Mouse (Mus musculus) adrenal gland, adult 8-10 months (tissue): Measurements from ENCODE around the gene Map2k2. TPM values are rescaled to one million over a fixed set of nuclear protein-coding genes. Genes with fewer than 3 reads are reported as not detected.
"Not testable (repeated sequence)": the region's sequence is repeated elsewhere in the genome, so short reads cannot be mapped to it uniquely, and the experiment has no call there.

Experiments used
- DNase-seq: peaks from one replicate; pipeline ENCODE4 v3.0.0; 2022
- total RNA-seq, 4 experiments: library from RNA; stranded (reverse); gene quantifications; 2 replicates each; pipeline ENCODE4 v1.2.4; 2022

Gene Map2k2
- 100 to 1,000 TPM; 169 to 227 (median 204) TPM for total RNA-seq

- DNase-seq = peak; percentile 94
Measured at GRCm38 (mm10) chr10:81105565-81106112, at the start of gene Map2k2. Gene Map2k2, plus strand, starts transcription at chr10:81105915.

GRCm38 (mm10) chr10:81057406-81058130 lies 48.1 kb upstream of the Map2k2 start:
- no peak for DNase-seq

- DNase-seq = no peak
Measured at GRCm38 (mm10) chr10:81058896-81059295, 46.8 kb upstream of the Map2k2 start.

GRCm38 (mm10) chr10:81059603-81060543 lies 45.8 kb upstream of the Map2k2 start, which contains the start of gene Sgta:
Gene Sgta, minus strand, starts transcription at chr10:81060181.
- DNase-seq = peak; percentile 100

GRCm38 (mm10) chr10:81062710-81063109 lies 43.0 kb upstream of the Map2k2 start:
- no peak for DNase-seq

GRCm38 (mm10) chr10:81064519-81064918 lies 41.2 kb upstream of the Map2k2 start:
- not testable (repeated sequence) for DNase-seq

GRCm38 (mm10) chr10:81068706-81069105 lies 37.0 kb upstream of the Map2k2 start:
- DNase-seq = no peak

GRCm38 (mm10) chr10:81069836-81070235 lies 35.9 kb upstream of the Map2k2 start, which contains the start of gene Thop1:
Gene Thop1, plus strand, starts transcription at chr10:81070035.
- peak; percentile 98 for DNase-seq

- no peak for DNase-seq
Measured at GRCm38 (mm10) chr10:81072290-81072689, 33.4 kb upstream of the Map2k2 start.

GRCm38 (mm10) chr10:81073464-81073863 lies 32.3 kb upstream of the Map2k2 start:
- DNase-seq = no peak

GRCm38 (mm10) chr10:81075734-81076133 lies 30.0 kb upstream of the Map2k2 start:
- DNase-seq = no peak

- DNase-seq = no peak
Measured at GRCm38 (mm10) chr10:81076356-81076755, 29.4 kb upstream of the Map2k2 start.

- DNase-seq = peak; percentile 68
Measured at GRCm38 (mm10) chr10:81077916-81078315, 27.8 kb upstream of the Map2k2 start.

- no peak for DNase-seq
Measured at GRCm38 (mm10) chr10:81080008-81080655, 25.6 kb upstream of the Map2k2 start.

GRCm38 (mm10) chr10:81082168-81082960 lies 23.4 kb upstream of the Map2k2 start:
- peak; percentile 50 for DNase-seq

GRCm38 (mm10) chr10:81087021-81087420 lies 18.7 kb upstream of the Map2k2 start:
- no peak for DNase-seq

GRCm38 (mm10) chr10:81089216-81089615 lies 16.5 kb upstream of the Map2k2 start:
- DNase-seq = no peak

GRCm38 (mm10) chr10:81090621-81091020 lies 15.1 kb upstream of the Map2k2 start:
- DNase-seq = no peak

- peak; percentile 43 for DNase-seq
Measured at GRCm38 (mm10) chr10:81092465-81093250, 13.1 kb upstream of the Map2k2 start.

- DNase-seq = no peak
Measured at GRCm38 (mm10) chr10:81094931-81095678, 10.6 kb upstream of the Map2k2 start.
